Mouse (Mus musculus) neural tube, embryonic 10.5 days (tissue): ENCODE results near the gene Zfp598.
A peak's percentile ranks its signal among the peaks of the same experiment; 100 is the strongest.
"Not testable (repeated sequence)": the region's sequence is repeated elsewhere in the genome, so short reads cannot be mapped to it uniquely, and the experiment has no call there.

Experiments used
- DNase-seq: peaks from one replicate; pipeline ENCODE4 v3.0.0-alpha.2; 2017; ENCODE audit warnings: low spot score; ENCODE audit errors: extremely low spot score

Zfp598 gene

DNA sequence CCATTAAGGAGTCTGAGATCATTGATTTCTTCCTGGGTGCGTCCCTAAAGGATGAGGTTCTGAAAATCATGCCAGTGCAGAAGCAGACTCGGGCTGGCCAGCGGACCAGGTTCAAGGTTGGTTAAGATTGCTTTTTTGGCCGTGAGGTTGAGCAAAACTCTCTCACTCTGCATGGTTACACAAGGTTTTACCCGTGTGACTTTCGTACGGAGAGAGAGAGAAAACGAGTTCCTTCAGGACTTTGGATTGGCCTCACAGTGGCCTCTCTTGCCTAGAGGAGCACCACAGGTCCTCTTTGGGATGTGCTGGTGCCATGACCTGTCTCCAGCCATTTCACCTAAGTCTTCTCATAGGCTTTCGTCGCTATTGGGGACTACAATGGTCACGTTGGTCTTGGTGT lies 51.1 kb downstream of the Zfp598 start:
- not testable (repeated sequence) for DNase-seq

DNA sequence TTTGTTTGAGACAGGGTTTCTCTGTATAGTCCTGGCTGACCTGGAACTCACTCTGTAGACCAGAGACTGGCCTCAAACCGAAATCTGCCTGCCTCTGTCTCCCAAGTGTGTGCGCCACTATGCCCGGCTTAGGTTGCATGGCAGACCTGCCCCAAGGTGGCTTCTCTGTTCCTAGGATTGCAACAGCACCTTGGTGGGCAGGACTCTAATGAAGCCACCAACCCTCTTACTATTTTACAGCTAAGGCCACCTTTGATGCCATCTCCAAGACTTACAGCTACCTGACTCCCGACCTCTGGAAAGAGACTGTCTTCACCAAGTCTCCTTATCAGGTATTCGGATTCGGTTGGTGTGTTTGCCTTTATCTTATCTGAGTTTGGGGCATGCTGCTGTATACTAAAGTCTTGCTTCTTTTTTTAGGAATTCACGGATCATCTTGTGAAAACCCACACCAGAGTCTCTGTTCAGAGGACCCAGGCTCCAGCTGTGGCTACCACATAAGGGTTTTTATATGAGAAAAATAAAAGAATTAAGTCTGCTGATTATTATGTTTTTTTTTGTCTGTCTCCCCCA lies 52.0 kb downstream of the Zfp598 start:
- not testable (repeated sequence) for DNase-seq

DNA sequence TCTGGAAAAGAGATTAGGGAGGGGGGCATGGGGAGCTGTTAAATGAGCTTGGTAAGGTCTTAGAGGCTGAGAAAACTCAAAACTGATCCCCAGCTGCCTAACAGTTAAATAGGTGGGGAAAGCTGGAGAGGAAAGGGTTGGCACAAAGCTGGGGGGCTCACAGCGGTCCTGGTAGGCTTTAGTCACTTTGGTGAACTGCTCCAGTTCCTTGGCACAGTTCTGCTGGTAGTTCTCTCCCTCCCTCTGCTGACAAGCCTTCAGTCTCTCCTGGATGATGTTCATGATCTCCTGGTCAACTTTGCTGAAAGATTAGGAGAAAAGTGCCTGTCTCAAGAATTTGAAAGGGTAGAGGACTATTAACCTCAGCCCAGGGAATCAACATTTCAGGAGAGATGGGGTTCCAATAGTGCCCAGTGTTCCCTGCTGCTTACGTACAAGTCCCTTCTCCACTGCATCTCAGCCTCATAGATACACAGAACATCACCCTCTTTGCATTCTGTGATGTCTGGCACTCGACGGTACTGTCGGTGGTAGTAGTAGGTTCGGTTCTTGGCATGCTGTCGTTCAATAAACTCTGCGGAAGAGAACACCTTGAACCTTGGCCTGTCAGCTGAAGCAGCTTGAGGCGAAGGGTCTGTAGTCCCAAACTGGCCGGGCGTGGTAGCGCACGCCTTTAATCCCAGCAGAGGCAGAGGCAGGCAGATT lies 52.9 kb downstream of the Zfp598 start:
- peak; percentile 43 for DNase-seq

DNA sequence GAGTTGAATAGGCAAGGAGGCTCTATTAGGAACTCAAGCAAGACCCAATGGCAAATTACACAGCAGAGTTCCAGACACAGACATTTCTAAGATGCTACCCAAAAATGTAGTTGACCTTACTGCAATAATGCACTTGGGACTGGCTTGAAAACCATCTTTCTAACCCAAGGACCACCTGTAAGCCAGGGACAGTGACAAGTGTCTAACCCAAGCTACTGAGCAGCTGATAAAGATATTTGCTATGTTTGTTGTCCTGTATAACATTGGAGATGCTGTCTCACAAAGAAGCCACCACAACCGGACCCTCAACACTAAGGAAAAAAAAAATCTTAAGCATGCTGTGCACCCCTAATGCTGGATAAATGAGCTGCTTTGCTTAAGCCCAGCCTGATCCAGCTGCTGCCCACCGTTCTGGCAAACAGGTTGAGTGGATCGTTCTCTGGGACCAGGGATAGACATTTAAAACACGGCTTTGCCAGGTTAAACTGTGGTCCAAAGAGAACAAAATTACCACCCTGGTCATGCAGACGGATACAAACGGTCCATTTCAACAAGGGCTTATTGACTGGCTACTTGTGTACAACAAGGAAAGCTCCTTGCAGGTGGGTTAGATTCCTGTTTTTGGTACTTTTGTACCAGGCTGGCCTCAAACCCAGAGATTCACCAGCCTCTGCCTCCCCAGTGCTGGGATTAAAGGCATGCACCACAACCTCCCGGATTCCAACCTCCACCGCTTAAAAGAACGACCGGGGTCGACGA lies 53.8 kb downstream of the Zfp598 start:
- no peak for DNase-seq

DNA sequence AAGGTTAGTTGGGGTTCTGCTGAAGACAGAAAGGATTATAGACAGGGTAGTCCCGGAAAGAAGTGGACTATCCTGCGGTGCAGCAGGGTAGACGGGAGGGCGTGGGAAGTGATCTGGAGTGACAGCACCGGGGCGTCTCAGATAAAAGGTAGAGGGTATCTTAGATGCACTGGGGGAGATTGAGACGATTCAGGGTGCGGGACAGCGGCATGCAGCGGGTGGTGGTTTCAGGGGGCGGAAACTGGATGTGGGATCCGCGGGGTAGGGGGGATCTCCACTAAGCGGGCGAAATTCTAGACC lies 54.3 kb downstream of the Zfp598 start:
- no peak for DNase-seq

DNA sequence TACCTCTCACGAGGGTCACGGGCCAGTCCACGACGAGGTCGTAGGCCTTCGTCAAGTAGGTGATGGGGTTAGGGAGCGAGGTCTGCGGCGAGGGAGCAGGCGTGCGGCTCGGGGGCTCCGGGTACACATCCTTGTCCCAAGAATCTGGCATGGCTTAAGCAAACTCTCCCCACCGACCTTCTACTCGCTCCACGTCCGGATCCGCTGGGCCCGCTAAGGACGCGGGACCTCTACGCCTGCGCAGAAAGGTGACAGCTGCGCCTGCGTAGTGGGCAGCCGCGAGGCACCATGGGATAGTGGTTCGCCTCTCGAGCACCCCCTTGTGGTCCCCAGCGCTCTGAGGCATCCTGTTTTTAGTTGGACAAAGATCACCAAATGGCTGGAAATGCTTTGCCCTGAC lies 54.7 kb downstream of the Zfp598 start, which contains the start of gene Ndufb10:
Gene Ndufb10 (minus strand): TSS at position 295 of the 400 bp plus-strand sequence.
- DNase-seq, result peak; percentile 98

DNA sequence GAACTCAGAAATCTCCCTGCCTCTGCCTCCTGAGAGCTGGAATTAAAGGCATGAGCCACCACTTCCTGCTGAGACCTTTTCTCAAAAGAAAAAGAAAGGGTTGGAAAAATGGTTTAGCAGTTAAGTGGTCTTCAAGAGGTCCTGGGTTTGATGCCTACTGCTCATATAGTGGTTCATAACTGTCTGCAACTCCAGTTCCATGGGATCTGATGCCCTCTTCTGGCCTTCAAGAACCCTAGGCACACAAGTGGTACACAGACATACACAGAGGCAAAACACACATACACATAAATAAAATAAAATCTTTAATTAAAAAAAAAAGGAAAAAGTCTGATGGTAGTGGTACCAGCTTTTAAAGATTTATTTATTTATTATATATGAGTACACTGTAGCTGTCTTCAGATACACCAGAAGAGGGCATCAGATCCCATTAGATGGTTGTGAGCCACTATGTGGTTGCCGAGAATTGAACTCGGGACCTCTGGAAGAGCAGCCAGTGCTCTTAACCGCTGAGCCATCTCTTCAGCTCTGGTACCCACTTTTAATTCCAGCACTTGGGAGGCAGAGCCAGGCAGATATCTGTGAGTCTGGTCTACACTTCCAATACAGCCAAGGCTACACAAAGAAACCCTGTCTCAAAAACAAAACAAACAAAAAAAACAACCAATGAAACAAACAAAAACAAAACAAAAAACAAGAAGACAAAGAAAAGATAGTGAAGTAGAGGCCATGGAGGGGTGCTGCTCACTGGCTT lies 56.3 kb downstream of the Zfp598 start:
- no peak for DNase-seq

DNA sequence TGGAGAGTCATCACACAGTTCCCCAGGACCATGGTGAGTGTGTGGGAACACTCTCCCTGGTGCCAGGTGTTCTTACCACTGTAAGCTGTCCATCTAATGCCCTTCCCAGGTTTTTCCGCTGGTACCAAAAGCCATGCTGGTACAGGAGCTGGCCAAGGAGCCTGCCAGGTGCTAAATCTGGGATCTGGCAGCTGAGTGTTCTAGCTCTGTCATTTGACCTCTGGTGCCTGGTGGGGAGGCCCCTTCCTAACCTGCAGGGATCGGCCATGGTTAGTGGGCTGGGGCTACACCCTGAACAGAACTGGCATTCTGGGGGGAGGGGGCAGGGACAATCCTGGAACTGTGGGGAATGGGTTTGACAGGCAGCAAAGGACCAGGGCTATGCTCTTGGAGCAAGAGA lies 58.1 kb downstream of the Zfp598 start, which contains the start of gene Rpl3l:
Gene Rpl3l (plus strand): TSS at position 203 of the 400 bp plus-strand sequence.
- DNase-seq, result no peak

DNA sequence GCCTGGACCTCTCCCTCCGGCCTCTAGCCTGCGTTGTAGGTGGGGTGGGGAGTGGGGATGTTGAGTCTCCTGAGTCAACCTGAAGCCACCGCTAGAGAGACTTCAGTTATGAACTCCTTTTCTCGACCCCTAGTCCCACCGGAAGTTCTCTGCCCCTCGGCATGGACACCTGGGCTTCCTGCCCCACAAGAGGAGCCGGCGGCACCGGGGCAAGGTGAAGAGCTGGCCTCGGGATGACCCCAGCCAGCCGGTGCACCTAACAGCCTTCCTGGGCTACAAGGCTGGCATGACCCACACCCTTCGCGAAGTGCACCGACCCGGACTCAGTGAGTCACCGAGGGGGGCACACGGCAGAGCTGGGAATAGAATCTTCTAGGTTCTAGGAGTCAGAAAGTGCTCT lies 58.7 kb downstream of the Zfp598 start:
- DNase-seq, result no peak

DNA sequence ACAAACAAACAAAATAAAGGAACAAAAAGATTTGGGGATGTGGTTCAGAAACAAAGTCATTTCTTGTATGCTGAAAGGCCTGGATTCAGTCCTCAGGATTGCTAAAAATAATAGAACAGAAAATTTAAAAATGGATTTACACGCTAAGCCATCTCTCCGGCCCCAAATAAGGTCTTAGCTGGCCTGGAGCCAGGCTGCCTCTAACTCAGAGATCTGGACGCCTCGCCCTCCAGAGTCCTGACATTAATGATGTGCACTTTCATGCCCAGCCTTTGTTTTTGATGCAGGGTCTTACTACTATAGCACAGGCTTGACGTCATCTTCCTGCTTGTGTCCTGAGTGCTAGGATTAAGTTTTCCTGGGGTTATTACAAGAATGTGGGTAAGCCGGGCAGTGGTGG lies 59.6 kb downstream of the Zfp598 start:
- no peak for DNase-seq

DNA sequence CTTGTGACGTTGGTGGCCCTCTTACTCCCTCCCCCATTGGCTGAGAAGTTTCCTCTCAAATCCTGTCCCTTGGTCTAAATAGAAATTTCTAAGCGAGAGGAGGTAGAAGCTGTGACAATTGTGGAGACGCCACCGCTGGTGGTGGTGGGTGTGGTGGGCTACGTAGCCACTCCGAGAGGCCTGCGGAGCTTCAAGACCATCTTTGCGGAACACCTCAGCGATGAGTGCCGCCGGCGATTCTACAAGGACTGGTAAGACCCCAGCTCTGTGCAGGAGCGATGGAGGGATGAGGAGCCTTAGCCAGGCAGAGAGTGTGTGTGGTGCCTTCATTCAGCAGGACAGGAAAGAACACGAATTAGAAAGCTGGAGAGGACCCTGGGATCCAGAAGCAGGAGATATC lies 61.3 kb downstream of the Zfp598 start:
- no peak for DNase-seq
